Mouse (Mus musculus) midbrain, postnatal 0 days (tissue): ENCODE measurements at regions not wholly inside any gene's neighbourhood (a gene's known extent, or its start where the extent isn't known, plus 50 kb on each side); places are given as distances from the start of the nearest gene placed in this dataset.

Source experiments
- ATAC-seq: fragments of 200-750 bp; cut with Nextera tagmentation; 2 replicates; pipeline ENCODE4 v1.8.0; 2017; ENCODE audit warnings: moderate number of reproducible peaks, mild to moderate bottlenecking, moderate TSS enrichment, moderate library complexity; ENCODE audit not compliant: low FRiP score
- DNase-seq: peaks from one replicate; pipeline ENCODE4 v3.0.0-alpha.2; 2015; ENCODE audit warnings: low spot score
- H3K27ac ChIP-seq: fragments of 300-500 bp; sonication (generic); 2 replicates; pipeline ENCODE4 v1.5.1; 2014; ENCODE audit warnings: low read depth, mild to moderate bottlenecking, low read length, mixed read lengths
- H3K27me3 ChIP-seq: fragments of 300-500 bp; sonication (generic); 2 replicates; pipeline ENCODE4 v1.6.1; 2014; ENCODE audit warnings: low read length, control low read depth, mixed read lengths; ENCODE audit not compliant: insufficient read depth
- H3K36me3 ChIP-seq: fragments of 300-500 bp; sonication (generic); 2 replicates; pipeline ENCODE4 v1.6.1; 2014; ENCODE audit warnings: low read length, control low read depth, mixed read lengths; ENCODE audit not compliant: insufficient read depth
- H3K4me1 ChIP-seq: fragments of 300-500 bp; sonication (generic); 2 replicates; pipeline ENCODE4 v1.6.1; 2014; ENCODE audit warnings: mild to moderate bottlenecking, control low read depth, antibody characterized with exemption, low read length, mixed read lengths; ENCODE audit not compliant: insufficient read depth
- H3K4me2 ChIP-seq: fragments of 300-500 bp; sonication (generic); 2 replicates; pipeline ENCODE4 v1.6.1; 2014; ENCODE audit warnings: low read depth, mild to moderate bottlenecking, low read length, mixed read lengths; ENCODE audit not compliant: poor library complexity, severe bottlenecking
- H3K4me3 ChIP-seq: fragments of 300-500 bp; sonication (generic); 2 replicates; pipeline ENCODE4 v1.5.1; 2014; ENCODE audit warnings: low read depth, mild to moderate bottlenecking, low read length, moderate library complexity
- H3K9ac ChIP-seq: fragments of 300-500 bp; sonication (generic); replicated peaks from 2 replicates; pipeline ENCODE4 v1.6.1; 2014; ENCODE audit warnings: mild to moderate bottlenecking, low read length, moderate library complexity, mixed read lengths; ENCODE audit not compliant: poor library complexity, severe bottlenecking
- H3K9me3 ChIP-seq: fragments of 300-500 bp; sonication (generic); 2 replicates; pipeline ENCODE4 v1.6.1; 2016; ENCODE audit warnings: low read length, control low read depth
- CTCF ChIP-seq: IDR thresholded peaks from 2 replicates; pipeline ENCODE4 v1.5.1; 2016; ENCODE audit warnings: antibody characterized with exemption, mild to moderate bottlenecking
- WGBS: fragments of 180-500 bp; shearing (Covaris S2); extraction: QIAGEN DNeasy Blood & Tissue Kit; methylation state at CpG from one replicate; pipeline ENCODE4 v1.1.7; 2014; 5-methylcytosine and 5-hydroxymethylcytosine counted together

- DNase-seq, result no peak
Observed at GRCm38 (mm10) chr2:75557392-75557791, 101.7 kb upstream of the Hnrnpa3 start.

GRCm38 (mm10) chr2:75559920-75560319, 99.1 kb upstream of the Hnrnpa3 start:
- WGBS, result 42% methylated on average over 6 of the region's 6 CpGs
- H3K4me1 ChIP-seq, result no peaks in the 10 kb centered on the region
- no peak for ATAC-seq
- H3K27me3 ChIP-seq, result no peaks in the 10 kb centered on the region
- H3K36me3 ChIP-seq, result no peaks in the 10 kb centered on the region
- H3K27ac ChIP-seq, result no peak overlapping the region
- H3K4me3 ChIP-seq, result no peak overlapping the region
- no peaks in the 10 kb centered on the region for H3K9me3 ChIP-seq
- TF ChIP-seq CTCF, result no peak
- no peak overlapping the region for H3K9ac ChIP-seq
- no peak overlapping the region for H3K4me2 ChIP-seq
- peak; percentile 12 for DNase-seq

More at GRCm38 (mm10) chr2:75557392-75557791, 101.7 kb upstream of the Hnrnpa3 start:
- WGBS, result 85% methylated on average over 11 of the region's 11 CpGs
- Histone ChIP-seq H3K9me3 (no peaks in the 10 kb centered on the region), H3K9ac (no peak overlapping the region), H3K4me2 (no peak overlapping the region), H3K36me3 (no peaks in the 10 kb centered on the region), H3K27ac (no peak overlapping the region), H3K4me1 (no peaks in the 10 kb centered on the region), H3K4me3 (no peak overlapping the region), H3K27me3 (no peaks in the 10 kb centered on the region)
- no peak for TF ChIP-seq CTCF
- no peak for ATAC-seq

GRCm38 (mm10) chr2:75563253-75563913, 95.7 kb upstream of the Hnrnpa3 start:
- Histone ChIP-seq H3K9ac (no peak overlapping the region), H3K27me3 (no peaks in the 10 kb centered on the region), H3K4me1 (no peaks in the 10 kb centered on the region), H3K36me3 (no peaks in the 10 kb centered on the region), H3K9me3 (no peaks in the 10 kb centered on the region), H3K27ac (no peak overlapping the region), H3K4me2 (no peak overlapping the region), H3K4me3 (no peak overlapping the region)
- DNase-seq, result no peak
- no peak for ATAC-seq
- whole genome bisulfite sequencing, result 64% methylated on average over 9 of the region's 9 CpGs
- TF ChIP-seq CTCF, result peak; percentile 32

GRCm38 (mm10) chr2:75564809-75565208, 94.3 kb upstream of the Hnrnpa3 start:
- TF ChIP-seq CTCF, result no peak
- Histone ChIP-seq H3K27me3 (no peaks in the 10 kb centered on the region), H3K4me1 (no peaks in the 10 kb centered on the region), H3K9ac (no peak overlapping the region), H3K4me3 (no peak overlapping the region), H3K4me2 (no peak overlapping the region), H3K36me3 (no peaks in the 10 kb centered on the region), H3K27ac (no peak overlapping the region), H3K9me3 (no peaks in the 10 kb centered on the region)
- WGBS, result 65% methylated on average over 5 of the region's 5 CpGs
- ATAC-seq (no peak), DNase-seq (no peak)

- Histone ChIP-seq H3K4me1 (no peaks in the 10 kb centered on the region), H3K27me3 (no peaks in the 10 kb centered on the region), H3K9ac (no peak overlapping the region), H3K4me2 (no peak overlapping the region), H3K27ac (no peak overlapping the region), H3K9me3 (no peaks in the 10 kb centered on the region), H3K36me3 (no peaks in the 10 kb centered on the region), H3K4me3 (no peak overlapping the region)
- DNase-seq, result no peak
- 80% methylated on average over 4 of the region's 4 CpGs for WGBS
- no peak for TF ChIP-seq CTCF
- ATAC-seq, result no peak
Observed at GRCm38 (mm10) chr2:75567131-75567530, 91.9 kb upstream of the Hnrnpa3 start.

- Histone ChIP-seq H3K36me3 (no peaks in the 10 kb centered on the region), H3K4me3 (no peak overlapping the region), H3K4me1 (no peaks in the 10 kb centered on the region), H3K27ac (no peak overlapping the region), H3K9me3 (no peaks in the 10 kb centered on the region), H3K4me2 (no peak overlapping the region), H3K27me3 (no peaks in the 10 kb centered on the region), H3K9ac (no peak overlapping the region)
- TF ChIP-seq CTCF, result no peak
- DNase-seq (no peak), ATAC-seq (no peak)
- WGBS, result 88% methylated on average over 6 of the region's 6 CpGs
Observed at GRCm38 (mm10) chr2:75569756-75570155, 89.3 kb upstream of the Hnrnpa3 start.
